Mouse (Mus musculus) pancreas, adult 10 weeks (tissue): Measurements from ENCODE around the gene Atf7. TPM values are rescaled to one million over a fixed set of nuclear protein-coding genes. Genes with fewer than 3 reads are reported as not detected.

Experiments
- polyA plus RNA-seq: library from polyadenylated mRNA; stranded (reverse); fragments of 350-450 nt; fragmentation: Illumina TruSeq; extraction: RNeasy Lipid Tissue Mini Kit (QIAGEN cat#74804); gene quantifications from one replicate; pipeline ENCODE4 v1.2.3, GENCODE M21; 2015; ENCODE audit warnings: low read depth, low replicate concordance; ENCODE audit not compliant: insufficient read depth

Gene Atf7
- polyA plus RNA-seq: 26.4 TPM

DNA sequence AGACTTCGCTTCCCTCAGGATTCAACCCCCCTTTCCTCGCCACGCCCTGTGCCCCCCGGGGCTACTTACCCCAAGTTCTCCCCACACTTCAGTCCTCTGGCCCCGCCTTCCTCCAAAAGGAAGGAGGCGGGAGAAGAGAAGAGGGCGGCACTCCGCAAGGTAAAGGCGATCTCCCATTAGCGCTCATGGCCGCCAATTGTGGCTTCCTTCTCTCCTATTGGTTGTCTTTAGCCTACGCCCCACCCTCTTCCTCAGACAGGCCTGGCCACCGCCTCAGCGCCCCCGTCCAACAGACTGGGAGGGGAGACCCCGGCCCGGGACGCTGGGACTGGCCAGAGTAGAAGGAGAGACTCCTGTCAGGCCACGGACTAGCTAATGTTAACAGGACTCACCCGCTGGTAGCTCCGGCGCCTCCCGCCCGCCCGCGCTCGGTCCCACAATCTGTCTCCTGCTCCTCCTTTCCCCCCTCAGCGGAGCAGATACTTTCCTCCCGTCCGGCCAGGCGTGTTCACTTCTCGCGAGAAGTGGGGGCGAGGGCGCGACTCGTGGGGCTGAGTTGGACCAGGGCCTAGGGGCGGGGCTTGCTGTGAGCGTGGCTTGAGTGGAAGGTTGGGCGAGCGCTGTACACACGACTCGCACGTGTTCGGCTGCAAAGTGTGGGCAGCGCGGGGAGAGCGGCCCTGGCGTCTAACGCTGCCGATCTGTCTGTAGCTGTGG, at the start of gene Atf7, which contains the start of gene Gm28047:
TSS of gene Atf7 (minus strand) at position 495 of the 717 bp plus-strand sequence.
TSS of gene Gm28047 (minus strand) at position 98 of the 717 bp plus-strand sequence.

DNA sequence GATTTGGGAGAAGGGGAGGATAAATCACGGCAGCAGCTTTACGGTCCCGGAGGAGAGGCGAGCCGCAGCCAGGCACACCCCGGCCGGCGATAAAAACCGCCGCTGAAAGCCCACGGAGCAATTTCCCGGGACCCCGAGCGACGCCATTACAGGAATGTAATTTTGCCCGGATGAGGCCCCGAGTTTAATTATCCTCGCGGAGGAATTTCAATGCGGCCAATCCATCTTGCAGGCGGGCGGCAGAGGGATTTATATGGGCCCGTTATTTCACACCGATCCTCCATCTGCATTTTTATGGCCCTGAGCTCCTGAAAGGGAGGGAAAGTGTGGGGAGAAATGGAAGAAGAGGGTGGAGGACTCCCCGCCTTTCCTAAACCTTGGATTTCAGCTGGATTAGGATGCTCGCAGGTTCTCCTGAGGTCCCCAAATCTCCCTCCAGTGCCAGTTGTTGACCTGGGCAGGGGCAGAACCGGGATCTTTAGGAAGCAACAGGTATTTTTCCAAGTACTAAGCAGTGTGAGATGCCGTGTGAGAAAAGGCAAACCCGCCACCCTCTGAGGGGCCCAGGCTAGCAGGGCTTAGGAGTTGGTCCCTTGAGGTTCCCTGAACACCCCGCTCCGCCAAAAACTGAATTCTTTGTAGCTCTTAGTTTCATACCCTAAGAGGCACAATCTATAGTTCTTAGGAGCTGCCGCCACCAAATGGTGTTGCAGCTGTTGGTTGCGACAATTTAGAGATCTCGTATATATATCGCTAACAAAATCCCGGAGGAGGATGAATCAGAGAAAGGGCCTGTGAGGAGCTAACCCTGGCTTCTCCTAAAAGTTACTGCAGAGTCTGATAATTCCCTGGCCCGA, 47.2 kb upstream of the Atf7 start, which contains the start of gene Atp5g2:
TSS of gene Atp5g2 (minus strand) at position 138 of the 857 bp plus-strand sequence.

DNA sequence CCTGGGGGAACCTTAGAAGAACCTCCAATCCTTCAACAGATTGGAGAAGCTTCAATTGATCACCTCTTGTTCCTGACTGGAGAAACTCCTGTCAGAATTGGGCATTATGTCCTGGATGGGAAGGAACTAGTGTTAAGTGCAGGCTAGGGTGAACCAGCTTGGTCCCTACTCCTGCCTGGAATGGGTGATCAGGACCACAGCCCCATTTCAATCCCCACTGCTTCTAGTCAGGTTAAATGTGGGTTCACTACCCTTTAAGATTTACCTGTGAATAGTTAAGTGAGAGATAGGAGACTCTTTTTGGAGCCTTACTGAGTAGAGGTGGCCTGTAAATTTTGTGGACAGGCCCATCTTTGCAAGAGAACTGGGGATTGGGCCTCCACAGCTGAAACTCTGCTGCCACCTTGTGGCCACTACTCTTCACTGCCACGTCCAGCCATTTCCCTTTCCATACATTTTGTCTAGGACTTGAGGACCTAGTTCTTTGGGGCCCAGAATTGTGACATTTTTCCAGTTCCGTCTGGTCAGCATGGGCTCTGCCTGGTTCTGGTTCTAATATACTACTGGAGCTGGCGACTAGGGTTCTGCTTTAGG, 100.3 kb downstream of the Atf7 start, which contains the start of gene Npff:
TSS of gene Npff (minus strand) at position 51 of the 594 bp plus-strand sequence.

DNA sequence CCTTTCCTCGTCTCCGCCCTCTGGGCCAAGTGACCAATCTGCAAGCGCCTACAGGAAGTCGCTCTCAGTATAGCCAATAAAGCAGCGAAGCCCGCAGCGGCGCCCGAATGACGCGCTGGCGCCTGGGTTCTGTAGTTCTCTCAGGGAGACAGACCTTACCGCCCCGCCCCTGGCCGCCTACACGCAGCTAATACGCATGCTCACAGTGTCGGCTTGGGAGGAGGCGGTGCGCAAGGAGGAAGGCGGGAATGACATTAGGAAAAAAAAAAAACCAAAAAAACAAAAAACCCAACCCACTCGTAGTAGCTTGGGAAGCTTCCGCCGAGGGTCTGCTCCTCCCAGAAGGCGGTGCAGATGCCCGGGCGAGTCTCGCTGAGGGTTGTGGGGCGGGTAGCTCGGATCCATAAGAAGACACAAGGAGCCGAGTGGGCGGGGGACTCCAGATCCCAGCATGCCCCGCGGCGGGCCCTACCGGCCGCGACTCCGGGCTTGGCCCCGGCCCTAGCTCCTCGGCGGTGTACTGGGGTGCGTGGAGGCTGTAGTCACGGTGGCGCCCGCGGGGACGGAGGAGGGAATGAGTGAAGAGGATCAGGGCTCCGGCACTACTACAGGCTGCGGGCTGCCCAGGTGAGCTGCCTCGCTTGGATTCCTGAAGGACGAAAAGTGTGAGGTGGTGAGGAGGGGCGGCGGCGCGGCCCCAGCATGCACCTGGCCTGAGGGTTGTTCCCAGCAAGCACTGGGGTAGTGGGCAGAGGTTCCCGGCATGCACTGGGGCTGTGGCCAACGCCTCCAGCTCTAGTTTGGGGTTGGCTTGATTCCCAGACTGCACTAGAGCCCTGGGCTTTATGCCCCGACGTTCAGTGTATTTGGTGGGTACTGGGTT, 107.0 kb downstream of the Atf7 start, which contains the start of gene Tarbp2:
TSS of gene Tarbp2 (plus strand) at position 217 of the 883 bp plus-strand sequence.

DNA sequence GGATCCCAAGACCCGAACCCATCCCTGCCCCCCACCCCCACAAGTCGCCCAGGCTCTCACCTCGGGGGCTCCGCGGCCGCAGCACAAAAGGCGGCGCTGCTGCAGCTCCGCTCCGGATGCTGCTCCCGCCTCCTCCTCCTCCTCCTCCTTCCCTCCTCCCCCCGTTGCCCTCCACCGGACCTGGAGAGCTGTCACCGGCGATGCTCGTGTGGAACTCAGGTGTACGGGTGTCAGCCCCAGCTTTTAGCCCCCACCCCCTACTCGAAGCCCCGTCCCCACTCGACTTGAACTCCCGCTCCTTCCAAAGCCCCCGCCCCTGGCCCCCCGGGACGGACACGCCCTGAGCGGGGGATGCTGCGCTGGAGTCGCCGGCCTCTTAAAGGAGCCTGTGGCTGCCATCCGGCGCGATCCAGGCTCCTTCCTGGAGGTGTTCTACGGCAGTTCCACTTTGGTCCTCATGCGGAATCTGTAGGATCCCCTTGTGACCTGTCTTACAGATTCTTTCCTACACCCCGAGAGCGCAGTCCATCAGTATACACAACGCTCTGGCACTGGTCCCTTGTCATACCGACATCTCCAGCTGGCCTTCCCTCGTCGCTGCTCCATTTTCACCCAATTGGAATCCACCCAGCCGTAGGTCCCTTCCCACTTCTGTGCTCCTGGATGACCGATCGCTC, 108.4 kb downstream of the Atf7 start, which contains the start of gene Map3k12:
TSS of gene Map3k12 (minus strand) at position 337 of the 677 bp plus-strand sequence.

DNA sequence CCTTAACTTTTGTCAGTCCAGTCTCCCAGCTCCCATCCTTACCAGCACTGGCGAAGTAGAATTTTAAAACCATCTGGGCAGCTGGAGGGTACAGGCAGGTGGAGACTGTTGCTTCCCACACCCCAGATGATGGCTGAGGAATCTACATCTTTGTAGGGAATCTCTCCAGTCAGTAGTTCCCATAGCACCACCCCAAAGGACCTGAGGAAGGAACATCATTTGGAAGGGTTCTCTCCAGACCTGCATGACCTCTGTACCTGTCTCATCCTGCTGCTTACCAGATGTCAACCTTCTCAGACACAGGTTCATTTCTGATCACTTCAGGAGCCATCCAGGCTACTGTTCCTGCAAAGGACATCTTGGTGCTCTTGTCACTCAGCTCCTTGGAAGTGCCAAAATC, 121.8 kb downstream of the Atf7 start, which contains the start of gene Gm10337:
TSS of gene Gm10337 (plus strand) at position 276 of the 400 bp plus-strand sequence.

Other genes starting within 250 kb of the Atf7 start
- gene Sp1, start 219.3 kb downstream of the Atf7 start, polyA plus RNA-seq: 6.9 TPM
- gene Amhr2, start 180.1 kb downstream of the Atf7 start, polyA plus RNA-seq: 1.3 TPM
- 31.0 TPM for gene Prr13, start 166.4 kb downstream of the Atf7 start, polyA plus RNA-seq
- 149 TPM for gene Pcbp2, start 154.9 kb downstream of the Atf7 start, polyA plus RNA-seq
- not detected for gene Gm10337, start 121.7 kb downstream of the Atf7 start, polyA plus RNA-seq
- gene Map3k12, start 108.4 kb downstream of the Atf7 start, polyA plus RNA-seq: 5.1 TPM
- gene Tarbp2, start 107.3 kb downstream of the Atf7 start, polyA plus RNA-seq: 11.7 TPM
- 7.2 TPM for gene Npff, start 100.5 kb downstream of the Atf7 start, polyA plus RNA-seq
- not detected for gene Gm28047, start 397 bp downstream of the Atf7 start, polyA plus RNA-seq
- 69.4 TPM for gene Atp5g2, start 46.9 kb upstream of the Atf7 start, polyA plus RNA-seq
- gene Calcoco1, start 96.7 kb upstream of the Atf7 start, polyA plus RNA-seq: 18.2 TPM